ENCODE assay signal across 23 mouse cellular contexts in the genomic region with DNA sequence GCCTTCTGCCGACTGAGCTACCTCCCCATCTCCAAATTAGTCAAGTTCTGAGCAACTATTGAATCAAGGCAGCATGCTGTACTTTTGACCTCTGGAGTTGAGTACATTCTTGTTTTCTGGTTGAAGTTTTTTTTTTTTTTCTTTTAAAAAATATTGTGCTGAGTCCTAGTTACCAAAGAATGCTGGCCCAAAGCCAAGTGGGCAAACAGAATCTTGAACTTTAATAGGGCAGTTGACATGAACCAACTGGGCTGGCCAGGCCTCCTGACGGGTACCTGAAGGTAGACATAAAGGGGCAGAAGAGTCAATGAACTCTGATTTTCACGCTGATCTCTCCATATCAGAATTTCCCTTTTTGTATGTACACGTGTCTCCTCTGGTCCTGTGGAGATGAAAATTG. TPM values are rescaled to one million over a fixed set of nuclear protein-coding genes. Genes with fewer than 3 reads are reported as not detected.
DNase-seq lines count a peak whose midpoint lies in the region; ATAC-seq lines count a peak whose summit lies in the region.
"Had no signal": no experiment of that assay in that cellular context is flagged by ENCODE, and none has a peak within 500 bp of the region (broad histone marks: within the 10 kb centered on the region; RNA-seq: fewer than 3 reads in every experiment).

A gene (plus strand): TSS at position 318 of the 400 bp plus-strand sequence.

- ATAC-seq in liver, embryonic 11.5 days (replicated peaks; ENCODE audit: low FRiP score): no peak
- ATAC-seq in activated CD4-positive, CD25-positive, alpha-beta regulatory T cell, adult 4 months: no peak
- ATAC-seq: forebrain, embryonic 15.5 days had no signal

- no peak within 1 kb of the TSS for H3K27ac ChIP-seq in liver, embryonic 11.5 days (ENCODE audit: low read depth, low read length)
- H3K27ac ChIP-seq: embryonic facial prominence, embryonic 12.5 days; forebrain, embryonic 15.5 days; hindbrain, embryonic 14.5 days; limb, embryonic 13.5 days; midbrain, embryonic 12.5 days; neural tube, embryonic 12.5 days had no signal

- no peak within 1 kb of the TSS for H3K9ac ChIP-seq in liver, embryonic 11.5 days (ENCODE audit: low read depth, low read length)
- H3K9ac ChIP-seq: embryonic facial prominence, embryonic 12.5 days; forebrain, embryonic 15.5 days; hindbrain, embryonic 14.5 days; limb, embryonic 13.5 days; midbrain, embryonic 12.5 days; neural tube, embryonic 12.5 days had no signal

- WGBS in liver, embryonic 11.5 days: 85% methylated on average over 4 of the region's 4 CpGs

- no peaks in the 10 kb centered on the region for H3K36me3 ChIP-seq in liver, embryonic 11.5 days (ENCODE audit: control insufficient read depth, insufficient read depth, low read length)
- H3K36me3 ChIP-seq: embryonic facial prominence, embryonic 12.5 days; forebrain, embryonic 15.5 days; limb, embryonic 13.5 days; midbrain, embryonic 12.5 days; neural tube, embryonic 12.5 days had no signal

- intact Hi-C loops in heart, postnatal 10 days (cut with DNase I): no loop called here

- H3K27me3 ChIP-seq in liver, embryonic 11.5 days (replicated peaks; ENCODE audit: control insufficient read depth, insufficient read depth, low read length): no peaks in the 10 kb centered on the region
- H3K27me3 ChIP-seq: embryonic facial prominence, embryonic 12.5 days; forebrain, embryonic 15.5 days; limb, embryonic 13.5 days; midbrain, embryonic 12.5 days; neural tube, embryonic 12.5 days had no signal

- peak; percentile 10 for DNase-seq in heart, adult 11 months
- DNase-seq in heart, postnatal 10 days: no peak
- DNase-seq in liver, embryonic 11.5 days (ENCODE audit: low spot score): peak; percentile 6
- DNase-seq in liver: no peak
- peak; percentile 86 to 90 for DNase-seq in kidney, adult 8-10 months
- DNase-seq in kidney, postnatal 36 days: peak; percentile 88 to 92
- DNase-seq: cerebellum, adult 9-11 months; gastrocnemius, postnatal 36 days; layer of hippocampus, postnatal 36 days; right cerebral cortex, adult 18-20 months; thymus, postnatal 14 days had no signal

- H3K4me2 ChIP-seq in liver, embryonic 11.5 days: no peak within 1 kb of the TSS
- H3K4me2 ChIP-seq: embryonic facial prominence, embryonic 12.5 days; forebrain, embryonic 15.5 days; hindbrain, embryonic 14.5 days; limb, embryonic 13.5 days; midbrain, embryonic 12.5 days; neural tube, embryonic 12.5 days had no signal

- H3K4me3 ChIP-seq in liver, embryonic 11.5 days (ENCODE audit: low read depth, low read length): no peak within 1 kb of the TSS
- H3K4me3 ChIP-seq: embryonic facial prominence, embryonic 12.5 days; forebrain, embryonic 15.5 days; limb, embryonic 13.5 days; midbrain, embryonic 12.5 days; neural tube, embryonic 12.5 days had no signal

- no peaks in the 10 kb centered on the region for H3K4me1 ChIP-seq in liver, embryonic 11.5 days (replicated peaks; ENCODE audit: control insufficient read depth, insufficient read depth, low read length)
- H3K4me1 ChIP-seq: embryonic facial prominence, embryonic 12.5 days; forebrain, embryonic 15.5 days; midbrain, embryonic 12.5 days; neural tube, embryonic 12.5 days had no signal

- H3K9me3 ChIP-seq in liver, embryonic 11.5 days (ENCODE audit: control insufficient read depth, low read length): no peaks in the 10 kb centered on the region
- H3K9me3 ChIP-seq: embryonic facial prominence, embryonic 12.5 days; forebrain, embryonic 15.5 days; limb, embryonic 13.5 days; midbrain, embryonic 12.5 days had no signal

RNA-seq across cellular contexts. Expression of the gene that starts here (rescaled TPM):
- under 1 TPM in 1 of 2 experiments, not detected in 1; 0.31 TPM for total RNA-seq in heart, postnatal 10 days (2021)
- 7.2 and 7.3 TPM in 2 replicates for polyA plus RNA-seq in liver, embryonic 11.5 days (2014; fragmentation: Nextera tagmentation; extraction: Ambion mirVana)
- polyA plus RNA-seq in activated CD4-positive, CD25-positive, alpha-beta regulatory T cell, adult 4 months (2017; shearing (Covaris generic)): under 1 TPM in 1 of 2 experiments, not detected in 1; 0.12 TPM
- total RNA-seq: gastrocnemius, postnatal 36 days; layer of hippocampus, adult 18-20 months; layer of hippocampus, postnatal 36 days; left cerebral cortex, postnatal 14 days had no signal
- polyA plus RNA-seq: C2C12; forebrain, embryonic 15.5 days; intestine, embryonic 14.5 days; neural tube, embryonic 12.5 days; small intestine, adult 2 months had no signal

Comparison
In these comparisons a context has a peak if more than half of its experiments do, and no peak if none do; other contexts are left out.
1. DNase-seq: peak in heart, adult 11 months (single experiment), liver, embryonic 11.5 days (single experiment), kidney, adult 8-10 months (2 of 2) and kidney, postnatal 36 days (2 of 2); none in heart, postnatal 10 days (0 of 2) and liver (single experiment).